Mouse (Mus musculus) yolk sac, embryonic 10.5 days (tissue): Measurements from ENCODE around the gene Nsfl1c.

Experiments used
- DNase-seq: peaks from one replicate; pipeline ENCODE4 v3.0.0-alpha.2; 2017; ENCODE audit warnings: low spot score

Gene Nsfl1c

GRCm38 (mm10) chr2:151543063-151543895 lies 49.3 kb downstream of the Nsfl1c start:
- peak; percentile 53 for DNase-seq

GRCm38 (mm10) chr2:151544673-151545072 lies 50.7 kb downstream of the Nsfl1c start:
- DNase-seq = no peak

DNA sequence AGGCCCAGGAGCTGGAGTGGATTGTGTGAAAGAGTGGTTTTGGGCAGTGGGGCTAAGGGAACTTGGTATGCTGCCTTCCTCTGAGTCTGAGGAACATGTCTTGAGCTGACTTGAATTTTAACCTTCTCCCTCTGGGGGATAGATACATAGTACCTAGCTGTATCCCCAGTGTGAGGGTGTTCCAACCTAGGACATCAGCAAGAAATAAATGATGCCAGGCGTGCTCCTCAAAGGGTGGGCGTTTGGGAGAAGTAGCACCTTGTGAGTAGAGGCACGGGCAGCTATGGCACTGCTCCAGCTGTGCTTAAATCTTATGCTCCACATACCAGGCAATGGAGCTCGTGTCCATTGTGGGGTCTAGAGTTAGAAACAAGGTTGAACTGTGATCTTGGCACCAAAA lies 52.6 kb downstream of the Nsfl1c start:
- no peak for DNase-seq

GRCm38 (mm10) chr2:151549615-151550121 lies 55.7 kb downstream of the Nsfl1c start:
- DNase-seq = no peak
